Mouse (Mus musculus) CD4-positive, CD25-positive, alpha-beta regulatory T cell, adult 4 months (primary cell): ENCODE data around the gene Gm17490. TPM values are rescaled to one million over a fixed set of nuclear protein-coding genes. Genes with fewer than 3 reads are reported as not detected.
A peak's percentile ranks its signal among the peaks of the same experiment; 100 is the strongest.

ENCODE experiments used
- ATAC-seq: one replicate; pipeline ENCODE4 v1.8.0; 2017
- polyA plus RNA-seq, 2 experiments: library from polyadenylated mRNA; unstranded; fragments of 100-300 nt; shearing (Covaris generic); gene quantifications; one replicate each; pipeline ENCODE4 v1.2.1; 2017

The Gm17490 gene
- not detected for polyA plus RNA-seq

DNA sequence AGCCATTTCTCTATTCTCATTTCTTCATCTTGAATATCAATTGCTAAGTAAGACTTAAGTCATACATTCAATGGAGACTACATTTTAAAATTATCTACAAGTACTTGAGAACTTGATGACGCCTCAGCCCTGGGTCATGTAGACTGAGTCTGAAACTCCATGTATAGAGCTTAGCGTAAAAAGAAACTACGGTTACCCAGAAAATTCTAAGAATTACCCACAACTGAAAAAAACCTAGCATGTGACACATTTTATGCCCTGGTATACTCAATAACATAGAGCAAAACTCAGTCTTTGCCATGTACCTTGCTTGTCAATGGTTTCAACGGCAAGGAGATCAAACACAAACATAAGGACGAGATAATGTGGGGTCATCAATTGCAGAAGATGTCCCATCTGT is at the start of gene Gm17490:
Gene Gm17490 (minus strand): TSS at position 375 of the 400 bp plus-strand sequence.
- peak; percentile 51 for ATAC-seq

- ATAC-seq: peak; percentile 65
Observed at GRCm38 (mm10) chr2:11672144-11672543, 46.1 kb upstream of the Gm17490 start.

DNA sequence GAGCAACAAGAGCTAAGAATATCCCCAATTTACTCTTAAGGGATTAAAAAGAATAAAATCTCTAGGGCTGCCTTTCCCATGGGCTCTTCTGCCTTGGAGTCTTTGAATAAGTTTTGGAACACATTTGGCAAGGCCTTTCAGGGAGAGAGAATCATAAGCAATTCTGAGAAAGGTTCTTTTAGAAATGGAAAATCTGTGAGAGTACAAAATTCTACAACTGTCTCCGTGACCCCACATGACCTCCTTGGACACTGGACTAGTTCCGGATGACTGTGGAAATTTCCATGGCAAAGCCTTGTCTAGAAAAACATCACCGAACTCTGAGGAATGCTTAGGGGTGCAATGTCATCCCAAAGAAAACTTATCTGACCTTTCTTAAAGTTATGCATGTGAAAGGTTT is 39.3 kb upstream of the Gm17490 start:
- ATAC-seq: no peak

DNA sequence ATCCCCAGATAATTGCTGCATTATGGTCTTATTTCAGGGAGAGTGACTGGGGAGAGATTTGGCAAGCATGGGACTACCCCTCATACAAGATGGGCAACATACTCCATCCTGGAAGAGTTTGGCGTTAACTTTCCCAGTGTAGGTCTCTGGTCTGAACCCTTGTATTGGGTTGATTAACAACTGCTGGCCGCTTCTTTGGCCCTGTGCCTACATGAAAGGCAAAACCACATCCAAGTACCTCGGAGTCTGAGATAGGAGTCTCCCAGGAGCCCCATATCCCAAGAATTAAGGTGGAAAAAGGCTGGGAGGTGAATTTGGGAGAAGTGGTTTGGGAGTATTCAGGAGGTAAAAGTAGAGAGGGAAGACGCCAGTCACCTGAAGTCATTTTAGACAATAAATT is 38.7 kb upstream of the Gm17490 start:
- no peak for ATAC-seq

DNA sequence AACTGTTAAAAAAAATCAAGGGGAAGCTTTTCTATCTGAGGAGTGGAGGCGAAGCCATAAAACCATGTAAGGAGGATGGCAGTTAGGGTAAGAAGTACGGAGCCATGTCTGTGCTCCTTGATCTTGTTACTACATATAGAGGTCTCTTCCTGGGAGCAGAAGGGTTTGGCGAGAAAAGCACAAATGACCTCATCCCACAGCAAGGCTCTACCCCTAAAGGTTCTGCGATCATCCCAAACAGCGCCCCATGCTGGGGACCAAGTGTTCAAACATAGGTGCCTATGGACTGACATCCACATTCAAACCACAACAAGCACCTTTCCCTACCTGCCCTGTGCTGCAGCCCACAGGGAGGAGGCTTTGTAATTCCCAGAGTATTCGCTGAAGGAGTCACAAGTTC is 38.3 kb upstream of the Gm17490 start:
- no peak for ATAC-seq

DNA sequence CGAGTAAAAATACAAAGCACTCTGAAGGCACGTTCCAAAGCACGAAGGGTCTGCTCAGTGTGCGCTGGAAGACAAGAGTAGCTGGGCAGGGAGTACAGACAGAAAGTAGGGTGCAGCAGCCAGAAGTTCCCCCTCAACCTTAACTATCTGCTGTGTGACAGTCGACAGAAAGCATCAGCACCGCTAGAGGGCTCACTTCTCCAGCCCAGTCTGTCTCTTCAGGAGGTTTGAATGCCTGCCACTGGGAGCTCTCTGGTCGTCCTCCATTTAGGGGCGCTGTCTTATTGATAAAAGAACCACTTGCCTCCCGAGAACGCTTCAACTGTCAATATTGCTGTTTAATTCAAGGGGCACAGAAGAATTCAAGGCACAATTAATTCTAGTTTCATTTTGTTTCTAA is 37.9 kb upstream of the Gm17490 start:
- ATAC-seq: peak; percentile 71

DNA sequence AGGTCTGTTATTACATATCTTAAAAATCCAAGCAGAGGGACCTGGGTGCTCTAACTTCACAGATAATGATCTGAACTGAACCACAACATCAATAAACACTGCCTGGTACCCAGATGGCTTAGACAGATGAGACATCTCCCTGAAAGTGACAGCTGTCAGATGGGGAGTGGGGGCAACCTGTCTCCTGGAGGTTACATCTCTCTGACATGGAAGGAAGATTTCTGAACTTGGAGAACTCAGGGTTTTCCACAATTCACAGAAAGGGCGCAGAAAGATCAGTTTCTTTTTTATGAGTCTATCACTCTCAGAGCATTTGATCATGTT is 36.8 kb upstream of the Gm17490 start:
- ATAC-seq: peak; percentile 26

DNA sequence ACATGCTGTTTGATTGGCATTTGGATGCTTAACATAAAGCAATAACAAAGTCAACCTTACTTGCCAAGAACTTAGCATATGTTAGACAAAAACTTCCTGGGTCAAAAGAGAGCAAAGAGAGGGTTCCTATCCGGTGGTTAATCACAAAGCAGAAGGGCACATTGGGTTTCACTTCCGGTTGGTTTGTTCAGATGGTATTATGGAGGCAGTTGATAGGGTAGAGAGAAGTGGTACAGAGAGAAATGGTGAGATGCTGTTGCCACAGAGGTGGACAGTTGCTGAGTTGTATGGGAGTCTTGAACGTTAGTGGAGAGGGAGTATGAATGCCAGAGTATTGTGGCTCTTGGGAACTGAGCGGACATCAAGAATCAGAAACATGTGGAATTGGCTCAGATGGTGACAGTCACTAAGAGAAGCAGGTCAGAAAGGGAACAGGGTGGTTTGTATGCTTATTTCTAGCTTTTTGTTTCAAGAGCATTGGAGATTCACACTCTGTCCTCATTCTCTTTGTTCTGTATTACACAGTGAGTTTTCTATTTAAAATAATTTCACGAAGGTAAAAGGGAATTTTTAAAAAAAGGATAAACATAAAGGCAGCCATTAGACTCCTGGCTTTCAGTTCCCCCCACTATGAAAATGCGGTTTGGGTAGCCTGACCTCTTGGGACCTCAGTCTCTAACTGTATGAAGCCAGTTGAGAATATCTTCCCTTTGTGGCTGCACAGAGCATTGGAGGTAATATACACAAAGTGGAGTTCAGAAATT is 36.3 kb upstream of the Gm17490 start:
- ATAC-seq: peak; percentile 49

- ATAC-seq: no peak
Observed at GRCm38 (mm10) chr2:11659263-11659662, 33.2 kb upstream of the Gm17490 start.

DNA sequence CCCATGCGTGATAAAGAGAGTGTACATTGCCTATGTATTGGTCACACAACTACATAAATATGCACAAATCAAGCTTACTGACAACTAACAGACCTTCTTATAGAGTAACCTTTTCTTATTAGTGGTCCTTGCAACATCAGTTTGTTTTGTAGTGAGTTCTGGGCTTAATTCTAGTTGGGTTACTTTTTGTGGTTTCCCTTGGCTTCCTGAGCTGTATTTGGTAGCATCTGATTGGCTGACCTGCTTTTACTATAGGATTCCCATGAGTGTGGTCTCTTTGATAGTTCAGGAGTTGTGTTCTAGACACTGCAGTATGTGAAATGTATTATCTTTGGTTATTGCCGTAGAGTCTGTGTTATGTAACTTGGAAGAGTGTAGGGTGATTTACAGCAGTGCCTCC is 31.5 kb upstream of the Gm17490 start:
- peak; percentile 29 for ATAC-seq

DNA sequence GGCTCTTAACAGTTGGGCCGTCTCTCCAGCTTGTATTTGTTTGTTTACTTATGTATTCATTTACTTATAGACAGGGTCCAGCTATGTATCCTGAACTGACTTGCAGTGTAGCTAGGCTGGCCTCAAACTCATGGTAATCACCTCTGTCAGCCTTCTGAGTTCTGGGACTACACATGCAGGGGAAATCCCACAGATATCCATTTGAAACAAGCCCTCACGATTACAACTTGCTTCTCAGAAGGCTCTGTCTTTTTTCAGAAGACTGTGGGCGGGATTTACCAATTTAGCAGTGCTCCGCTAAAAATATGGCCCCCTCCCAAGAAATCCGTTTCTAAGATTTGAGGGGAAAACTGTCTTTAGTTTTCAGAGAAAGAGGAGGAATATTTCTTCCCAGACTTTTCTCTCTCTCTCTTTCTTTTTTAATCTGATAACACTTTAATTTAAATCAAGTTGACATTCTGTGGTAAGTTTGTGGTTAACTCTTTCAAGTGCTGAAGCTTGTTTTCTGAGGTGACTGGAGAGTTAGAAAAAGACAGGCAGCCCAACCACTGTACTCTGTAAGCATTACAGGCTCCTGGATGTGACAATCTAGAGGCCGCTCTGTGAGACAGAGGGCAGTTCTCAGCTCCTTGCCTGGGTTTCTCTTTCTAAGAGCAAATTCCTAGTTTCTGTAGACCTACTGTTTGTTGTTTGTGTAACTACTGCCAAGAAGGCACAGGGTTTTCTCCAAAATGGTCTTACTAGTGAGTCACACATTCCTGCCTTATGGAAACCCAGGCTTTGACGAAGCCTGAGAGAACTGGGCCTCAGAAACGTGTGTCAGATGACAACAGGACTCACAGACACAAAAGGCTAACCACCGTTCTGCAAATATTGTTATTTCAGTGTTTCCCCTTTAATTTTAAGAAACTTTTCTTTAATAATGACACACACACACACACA is 29.2 kb upstream of the Gm17490 start:
- peak; percentile 35 for ATAC-seq

DNA sequence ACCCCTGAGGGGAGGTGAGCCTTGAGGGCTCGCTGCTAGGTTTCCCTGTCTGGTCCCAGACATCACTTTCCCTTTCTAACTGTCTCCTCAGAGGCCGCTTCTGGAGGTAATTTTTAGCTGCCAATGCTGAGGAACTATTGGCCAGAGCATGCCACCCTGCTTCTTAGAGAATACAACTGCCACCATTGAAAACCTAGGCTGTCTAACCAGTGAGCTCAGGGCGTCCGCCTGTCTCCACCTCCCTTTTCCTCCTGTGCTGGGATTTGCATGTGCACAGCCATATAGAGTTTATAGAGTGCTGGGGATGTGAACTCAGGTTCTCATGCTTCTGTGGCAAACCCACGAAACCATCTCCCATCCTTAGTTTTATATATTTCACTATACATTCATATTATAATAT is 27.7 kb upstream of the Gm17490 start:
- ATAC-seq: no peak

GRCm38 (mm10) chr2:11653330-11653729 is 27.3 kb upstream of the Gm17490 start:
- ATAC-seq: peak; percentile 69

GRCm38 (mm10) chr2:11652780-11653179 is 26.7 kb upstream of the Gm17490 start:
- ATAC-seq: no peak

DNA sequence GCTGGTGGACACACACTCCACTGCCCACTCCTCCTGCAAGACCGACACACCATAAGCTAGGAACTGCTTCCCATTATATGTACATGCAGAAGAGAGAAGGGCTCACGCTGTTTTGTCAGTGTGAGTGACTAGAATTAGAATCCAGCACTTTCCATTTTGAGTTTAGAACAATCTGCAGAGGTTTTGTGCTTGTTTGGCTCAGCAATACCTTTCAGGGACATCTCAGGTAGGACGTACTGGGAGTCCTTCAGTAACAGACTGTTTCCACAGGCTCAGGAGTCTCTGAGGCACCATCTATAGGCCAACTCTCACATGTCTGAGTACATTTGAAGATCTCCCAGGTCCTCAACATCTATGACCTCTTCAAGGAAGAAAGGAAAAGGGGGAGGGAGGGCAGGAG is 26.1 kb upstream of the Gm17490 start:
- ATAC-seq: no peak

DNA sequence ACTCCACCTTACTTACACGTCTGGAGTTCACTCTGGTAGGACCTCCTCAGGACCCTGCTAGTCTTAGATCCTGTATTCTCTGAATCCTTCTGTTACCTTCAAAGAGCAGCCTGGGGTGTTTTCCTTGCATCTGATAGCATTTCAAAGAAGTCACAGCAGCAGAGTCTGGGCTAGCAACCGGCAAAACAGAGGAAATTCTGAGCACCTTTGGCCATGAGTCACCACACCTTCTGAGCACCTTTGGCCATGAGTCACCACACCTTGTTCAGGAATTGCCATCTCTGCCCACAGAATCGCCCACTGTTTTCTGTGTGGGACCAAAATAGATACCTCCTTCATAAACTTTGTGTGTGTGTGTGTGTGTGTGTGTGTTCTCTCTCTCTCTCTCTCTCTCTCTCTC is 25.4 kb upstream of the Gm17490 start:
- ATAC-seq: peak; percentile 19

DNA sequence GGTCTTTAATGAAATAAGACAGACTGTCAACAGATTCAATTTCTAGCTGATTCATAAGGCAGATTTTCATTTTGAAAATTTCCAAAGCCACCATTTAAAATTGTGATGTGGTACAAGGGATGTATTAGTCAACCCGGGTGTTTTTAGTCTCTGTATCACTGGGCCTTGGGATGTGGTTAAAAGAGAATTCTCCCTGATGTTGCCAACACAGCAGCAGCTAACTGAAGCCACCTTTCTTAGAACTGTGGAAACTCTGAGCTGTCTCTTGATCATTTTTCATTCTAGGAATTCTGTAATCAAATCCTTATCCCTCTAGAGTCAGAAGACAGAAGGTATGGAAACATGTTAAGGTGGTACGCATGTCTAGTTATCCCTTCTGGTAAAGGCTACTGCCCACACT is 19.2 kb upstream of the Gm17490 start:
- peak; percentile 38 for ATAC-seq

GRCm38 (mm10) chr2:11644057-11644456 is 18.0 kb upstream of the Gm17490 start:
- ATAC-seq: no peak

GRCm38 (mm10) chr2:11642451-11642941 is 16.4 kb upstream of the Gm17490 start, which contains the start of gene Il2ra:
Gene Il2ra (plus strand): TSS chr2:11642807.
- ATAC-seq: peak; percentile 71

DNA sequence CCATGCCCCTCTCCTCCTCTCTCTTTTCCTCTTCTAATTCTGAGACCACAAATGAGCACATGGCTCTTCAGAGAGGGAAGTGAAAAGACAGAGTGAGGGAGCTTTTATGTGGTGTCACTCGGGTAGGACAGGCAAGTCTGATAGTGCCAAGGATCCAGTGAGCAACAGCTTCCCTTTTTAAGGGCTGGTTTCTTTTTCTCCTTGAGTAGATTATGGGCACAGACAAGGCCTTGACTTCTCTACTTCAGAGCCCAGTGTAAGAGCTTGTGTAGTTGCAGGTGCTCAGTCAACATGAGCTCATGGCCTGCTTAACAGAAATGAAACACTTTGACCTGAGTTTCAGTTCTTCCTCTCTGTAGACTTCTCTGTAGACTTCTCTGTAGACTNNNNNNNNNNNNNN is 11.1 kb upstream of the Gm17490 start:
- ATAC-seq: peak; percentile 42

GRCm38 (mm10) chr2:11636138-11636480 is 10.0 kb upstream of the Gm17490 start:
- ATAC-seq: peak; percentile 60

DNA sequence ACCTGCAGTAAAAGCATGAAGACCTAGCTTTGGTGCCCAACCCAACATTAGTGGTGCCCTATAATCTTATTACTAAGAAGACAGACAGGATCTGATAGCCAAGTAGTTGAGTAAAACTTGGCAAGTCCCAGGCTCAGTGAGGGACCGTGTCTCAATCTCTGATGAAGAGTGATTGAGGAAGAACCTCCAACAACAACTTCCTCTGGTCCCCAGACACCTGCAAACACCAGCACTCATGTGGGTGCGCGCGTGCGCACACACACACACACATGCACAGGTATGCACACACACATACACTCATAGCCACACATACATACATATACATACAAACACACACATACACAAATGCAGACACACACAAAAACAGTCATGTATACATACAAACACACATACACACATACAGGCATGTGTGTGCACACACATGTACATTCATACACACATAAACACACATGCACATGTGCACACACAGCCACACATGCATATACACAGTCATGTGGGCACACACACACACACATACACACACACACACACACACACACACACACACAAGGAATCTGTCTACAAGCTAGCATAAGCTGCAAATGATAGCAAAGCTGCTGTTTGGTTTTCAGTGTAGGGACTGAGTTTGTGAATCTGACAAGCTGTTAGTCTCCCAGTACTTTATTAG is 9.5 kb upstream of the Gm17490 start:
- ATAC-seq: peak; percentile 46

GRCm38 (mm10) chr2:11635035-11635434 is 9.0 kb upstream of the Gm17490 start:
- peak; percentile 55 for ATAC-seq
